Mouse (Mus musculus) ES-E14 (cell line): Measurements from ENCODE around the gene C77080.

Experiments used
- CHD2 ChIP-seq: IDR thresholded peaks from 2 replicates; pipeline ENCODE4 v1.6.1; 2014; ENCODE audit warnings: mild to moderate bottlenecking, low read depth, low read length, inconsistent platforms
- HCFC1 ChIP-seq: IDR thresholded peaks from 2 replicates; pipeline ENCODE4 v1.6.1; 2012; ENCODE audit warnings: low read length, inconsistent platforms, borderline replicate concordance; ENCODE audit not compliant: insufficient read depth
- MAFK ChIP-seq: IDR thresholded peaks from 2 replicates; pipeline ENCODE4 v1.6.1; 2014; ENCODE audit warnings: mild to moderate bottlenecking, low read depth, low read length, inconsistent platforms; ENCODE audit not compliant: insufficient read depth
- ZC3H11A ChIP-seq: IDR thresholded peaks from 2 replicates; pipeline ENCODE4 v1.6.1; 2012; ENCODE audit warnings: low read depth, mild to moderate bottlenecking, inconsistent platforms, low read length, borderline replicate concordance
- ZNF384 ChIP-seq: IDR thresholded peaks from 2 replicates; pipeline ENCODE4 v1.6.1; 2012; ENCODE audit warnings: low read depth, low read length, inconsistent platforms

- no peak for TF ChIP-seq HCFC1
- no peak for TF ChIP-seq ZC3H11A
- no peak for TF ChIP-seq CHD2
- TF ChIP-seq MAFK: no peak
- no peak for TF ChIP-seq ZNF384
These were observed 39.9 kb downstream of the C77080 start for GRCm38 (mm10) chr4:129221097-129222010.
